8 mouse cellular contexts compared by ENCODE assay signal in genomic region chr4:120716141-120716571, GRCm38 (mm10). TPM values are rescaled to one million over a fixed set of nuclear protein-coding genes. Genes with fewer than 3 reads are reported as not detected.
DNase-seq lines count a peak whose midpoint lies in the region; ATAC-seq lines count a peak whose summit lies in the region.

No protein-coding gene starts in this region.

- ATAC-seq in embryonic facial prominence, embryonic 13.5 days (ENCODE audit: insufficient number of reproducible peaks, insufficient read depth, low FRiP score, low TSS enrichment, low read depth), result peak; percentile 85
- ATAC-seq in hindbrain, embryonic 12.5 days (ENCODE audit: low FRiP score), result peak; percentile 70
- peak; percentile 92 for ATAC-seq in limb, embryonic 13.5 days (ENCODE audit: low FRiP score, low read depth)
- ATAC-seq in midbrain, embryonic 12.5 days (ENCODE audit: low FRiP score, low read depth), result peak; percentile 69

- peaks cover 9% of the 10 kb centered on the region; the same call in 1 of the 2 replicates for H3K27me3 ChIP-seq in embryonic facial prominence, embryonic 13.5 days
- H3K27me3 ChIP-seq in hindbrain, embryonic 12.5 days, result peaks cover 27% of the 10 kb centered on the region
- peaks cover 14% of the 10 kb centered on the region for H3K27me3 ChIP-seq in limb, embryonic 13.5 days
- H3K27me3 ChIP-seq in midbrain, embryonic 12.5 days, result peaks cover 46% of the 10 kb centered on the region

- peak; percentile 46 for DNase-seq in cerebellum, adult 9-11 months
- DNase-seq in cerebellum, adult 8-10 months, result no peak
- peak; percentile 29 for DNase-seq in T-cell, adult 2 months (ENCODE audit: low spot score)
- peak; percentile 81 for DNase-seq in testis, postnatal 10 days (ENCODE audit: low spot score)

- H3K4me1 ChIP-seq in embryonic facial prominence, embryonic 13.5 days, result peaks cover 16% of the 10 kb centered on the region
- H3K4me1 ChIP-seq in hindbrain, embryonic 12.5 days, result peaks cover 28% of the 10 kb centered on the region
- H3K4me1 ChIP-seq in limb, embryonic 13.5 days, result peaks cover 31% of the 10 kb centered on the region
- peaks cover 13% of the 10 kb centered on the region; the same call in 1 of the 2 replicates for H3K4me1 ChIP-seq in midbrain, embryonic 12.5 days

- under 1% methylated on average over 12 of the region's 12 CpGs for WGBS in embryonic facial prominence, embryonic 13.5 days
- WGBS in hindbrain, embryonic 12.5 days, result 2% methylated on average over 12 of the region's 12 CpGs
- whole genome bisulfite sequencing in limb, embryonic 13.5 days, result 0% methylated on average over 12 of the region's 12 CpGs
- 1% methylated on average over 12 of the region's 12 CpGs for WGBS in midbrain, embryonic 12.5 days

- H3K9me3 ChIP-seq in embryonic facial prominence, embryonic 13.5 days, result no peaks in the 10 kb centered on the region
- no peaks in the 10 kb centered on the region for H3K9me3 ChIP-seq in hindbrain, embryonic 12.5 days (replicated peaks)
- H3K9me3 ChIP-seq in limb, embryonic 13.5 days, result no peaks in the 10 kb centered on the region
- no peaks in the 10 kb centered on the region for H3K9me3 ChIP-seq in midbrain, embryonic 12.5 days

- H3K36me3 ChIP-seq in embryonic facial prominence, embryonic 13.5 days, result no peaks in the 10 kb centered on the region
- H3K36me3 ChIP-seq in hindbrain, embryonic 12.5 days, result no peaks in the 10 kb centered on the region
- H3K36me3 ChIP-seq in limb, embryonic 13.5 days, result no peaks in the 10 kb centered on the region
- H3K36me3 ChIP-seq in midbrain, embryonic 12.5 days, result no peaks in the 10 kb centered on the region

- peak overlapping the region; percentile 46 for H3K4me3 ChIP-seq in embryonic facial prominence, embryonic 13.5 days
- peak overlapping the region; percentile 34 for H3K4me3 ChIP-seq in hindbrain, embryonic 12.5 days
- peak overlapping the region; percentile 45 for H3K4me3 ChIP-seq in limb, embryonic 13.5 days
- H3K4me3 ChIP-seq in midbrain, embryonic 12.5 days, result peak overlapping the region; percentile 37

- no peak overlapping the region for H3K27ac ChIP-seq in embryonic facial prominence, embryonic 13.5 days
- H3K27ac ChIP-seq in hindbrain, embryonic 12.5 days, result no peak overlapping the region
- H3K27ac ChIP-seq in limb, embryonic 13.5 days, result no peak overlapping the region
- no peak overlapping the region for H3K27ac ChIP-seq in midbrain, embryonic 12.5 days (replicated peaks)

- H3K4me2 ChIP-seq in embryonic facial prominence, embryonic 13.5 days, result peak overlapping the region; percentile 79
- H3K4me2 ChIP-seq in hindbrain, embryonic 12.5 days (replicated peaks), result peak overlapping the region; percentile 61
- peak overlapping the region; percentile 76 for H3K4me2 ChIP-seq in limb, embryonic 13.5 days (replicated peaks)
- H3K4me2 ChIP-seq in midbrain, embryonic 12.5 days (replicated peaks), result peak overlapping the region; percentile 58

- H3K9ac ChIP-seq in embryonic facial prominence, embryonic 13.5 days, result peak overlapping the region; percentile 64
- no peak overlapping the region for H3K9ac ChIP-seq in hindbrain, embryonic 12.5 days
- peak overlapping the region; percentile 54 for H3K9ac ChIP-seq in limb, embryonic 13.5 days
- no peak overlapping the region for H3K9ac ChIP-seq in midbrain, embryonic 12.5 days (replicated peaks)

RNA-seq across cellular contexts. Expression of gene Kcnq4, which starts 32.3 kb away (rescaled TPM):
- polyA plus RNA-seq in embryonic facial prominence, embryonic 13.5 days (2015; fragmentation: Nextera tagmentation; extraction: Ambion mirVana), result 7.2 and 7.8 TPM in 2 replicates
- polyA plus RNA-seq in hindbrain, embryonic 12.5 days (2016; fragmentation: Nextera tagmentation; extraction: Ambion mirVana), result 5.0 and 5.7 TPM in 2 replicates
- 6.0 and 6.2 TPM in 2 replicates for polyA plus RNA-seq in limb, embryonic 13.5 days (2015; fragmentation: Nextera tagmentation; extraction: Ambion mirVana)
- 3.1 and 3.7 TPM in 2 replicates for polyA plus RNA-seq in midbrain, embryonic 12.5 days (2016; fragmentation: Nextera tagmentation; extraction: Ambion mirVana)

RNA-seq across cellular contexts. Expression of gene Cited4, which starts 49.8 kb away (rescaled TPM):
- polyA plus RNA-seq in embryonic facial prominence, embryonic 13.5 days (2015; fragmentation: Nextera tagmentation; extraction: Ambion mirVana), result 1.3 and 2.7 TPM in 2 replicates
- 6.1 and 8.2 TPM in 2 replicates for polyA plus RNA-seq in hindbrain, embryonic 12.5 days (2016; fragmentation: Nextera tagmentation; extraction: Ambion mirVana)
- 1.7 and 2.6 TPM in 2 replicates for polyA plus RNA-seq in limb, embryonic 13.5 days (2015; fragmentation: Nextera tagmentation; extraction: Ambion mirVana)
- 5.3 and 5.4 TPM in 2 replicates for polyA plus RNA-seq in midbrain, embryonic 12.5 days (2016; fragmentation: Nextera tagmentation; extraction: Ambion mirVana)

Comparison
In these comparisons a context has a peak if more than half of its experiments do, and no peak if none do; other contexts are left out.
1. H3K9ac ChIP-seq: peak in embryonic facial prominence, embryonic 13.5 days (single experiment) and limb, embryonic 13.5 days (single experiment); none in hindbrain, embryonic 12.5 days (single experiment) and midbrain, embryonic 12.5 days (single experiment).
2. Peak in every context shown above with its lines, with median percentiles within 50 percentile points of each other: ATAC-seq, H3K4me2 ChIP-seq and H3K4me3 ChIP-seq.